Mouse (Mus musculus) embryonic facial prominence, embryonic 11.5 days (tissue): Measurements from ENCODE around the gene Ceacam16. TPM values are rescaled to one million over a fixed set of nuclear protein-coding genes. Genes with fewer than 3 reads are reported as not detected.

Experiments used
- ATAC-seq: fragments of 200-750 bp; cut with Nextera tagmentation; replicated peaks from 2 replicates; pipeline ENCODE4 v1.8.0; 2017; ENCODE audit warnings: low read depth; ENCODE audit not compliant: insufficient number of reproducible peaks, low FRiP score, low TSS enrichment
- DNase-seq: peaks from one replicate; pipeline ENCODE4 v3.0.0-alpha.2; 2015; ENCODE audit warnings: low spot score
- H3K27ac ChIP-seq: fragments of 300-500 bp; sonication (generic); replicated peaks from 2 replicates; pipeline ENCODE4 v1.5.1; 2014; ENCODE audit warnings: mild to moderate bottlenecking, low read depth, low read length, control low read depth
- H3K27me3 ChIP-seq: fragments of 300-500 bp; sonication (generic); 2 replicates; pipeline ENCODE4 v1.6.1; 2014; ENCODE audit warnings: mild to moderate bottlenecking, low read length, moderate library complexity, mixed read lengths; ENCODE audit not compliant: control insufficient read depth, insufficient read depth
- H3K36me3 ChIP-seq: fragments of 300-500 bp; sonication (generic); replicated peaks from 2 replicates; pipeline ENCODE4 v1.6.1; 2014; ENCODE audit warnings: low read depth, mild to moderate bottlenecking, low read length, moderate library complexity, mixed read lengths; ENCODE audit not compliant: control insufficient read depth, insufficient read depth
- H3K4me1 ChIP-seq: fragments of 300-500 bp; sonication (generic); 2 replicates; pipeline ENCODE4 v1.6.1; 2014; ENCODE audit warnings: low read length, mixed read lengths; ENCODE audit not compliant: control insufficient read depth, insufficient read depth
- H3K4me2 ChIP-seq: fragments of 300-500 bp; sonication (generic); 2 replicates; pipeline ENCODE4 v1.6.1; 2014; ENCODE audit warnings: low read depth, mild to moderate bottlenecking, control low read depth, low read length, moderate library complexity
- H3K4me3 ChIP-seq: fragments of 300-500 bp; sonication (generic); 2 replicates; pipeline ENCODE4 v1.5.1; 2014; ENCODE audit warnings: low read depth, low read length, control low read depth
- H3K9ac ChIP-seq: fragments of 300-500 bp; sonication (generic); replicated peaks from 2 replicates; pipeline ENCODE4 v1.6.1; 2014; ENCODE audit warnings: mild to moderate bottlenecking, control low read depth, low read length
- H3K9me3 ChIP-seq: fragments of 300-500 bp; sonication (generic); replicated peaks from 2 replicates; pipeline ENCODE4 v1.6.1; 2016; ENCODE audit warnings: mild to moderate bottlenecking, low read length, inconsistent platforms, mixed read lengths; ENCODE audit not compliant: control insufficient read depth
- WGBS: fragments of 180-500 bp; shearing (Covaris S2); extraction: QIAGEN DNeasy Blood & Tissue Kit; methylation state at CpG from one replicate; pipeline ENCODE4 v1.1.7; 2014; 5-methylcytosine and 5-hydroxymethylcytosine counted together
- polyA plus RNA-seq: library from polyadenylated mRNA; unstranded; fragments of >200 nt; fragmentation: Nextera tagmentation; extraction: Ambion mirVana; gene quantifications from 2 replicates; pipeline ENCODE4 v1.2.1, GENCODE M21; 2014

Ceacam16 gene
- polyA plus RNA-seq, 1 experiment from 2014 or later: not detected

DNA sequence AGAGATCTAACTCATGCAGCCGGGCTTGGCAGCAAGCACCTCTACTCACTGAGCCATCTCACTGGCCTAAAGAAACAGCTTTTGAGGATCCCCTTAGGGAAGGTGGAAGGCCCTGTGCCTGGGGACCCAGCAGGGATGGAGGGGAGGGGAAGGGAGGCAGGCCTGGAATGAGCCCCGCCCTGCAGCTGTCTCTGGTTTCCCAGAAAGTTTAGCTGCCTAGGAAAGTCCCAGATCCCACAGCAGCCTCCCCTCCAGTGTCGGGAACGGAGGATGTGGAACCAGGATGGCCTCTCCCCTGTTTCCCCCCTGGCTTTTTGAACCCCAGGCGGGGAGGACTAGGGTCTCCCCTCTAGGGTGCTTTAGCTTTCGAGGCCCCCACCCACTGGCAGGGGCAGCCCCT lies 34.3 kb downstream of the Ceacam16 start:
- Histone ChIP-seq H3K4me2 (no peak overlapping the region), H3K27ac (no peak overlapping the region), H3K27me3 (peaks cover 8% of the 10 kb centered on the region), H3K36me3 (no peaks in the 10 kb centered on the region), H3K4me1 (peaks cover 8% of the 10 kb centered on the region; the same call in 1 of the 2 replicates), H3K4me3 (no peak overlapping the region), H3K9me3 (no peaks in the 10 kb centered on the region), H3K9ac (no peak overlapping the region)
- no peak for DNase-seq
- WGBS: 39% methylated on average over 6 of the region's 6 CpGs
- ATAC-seq: no peak

DNA sequence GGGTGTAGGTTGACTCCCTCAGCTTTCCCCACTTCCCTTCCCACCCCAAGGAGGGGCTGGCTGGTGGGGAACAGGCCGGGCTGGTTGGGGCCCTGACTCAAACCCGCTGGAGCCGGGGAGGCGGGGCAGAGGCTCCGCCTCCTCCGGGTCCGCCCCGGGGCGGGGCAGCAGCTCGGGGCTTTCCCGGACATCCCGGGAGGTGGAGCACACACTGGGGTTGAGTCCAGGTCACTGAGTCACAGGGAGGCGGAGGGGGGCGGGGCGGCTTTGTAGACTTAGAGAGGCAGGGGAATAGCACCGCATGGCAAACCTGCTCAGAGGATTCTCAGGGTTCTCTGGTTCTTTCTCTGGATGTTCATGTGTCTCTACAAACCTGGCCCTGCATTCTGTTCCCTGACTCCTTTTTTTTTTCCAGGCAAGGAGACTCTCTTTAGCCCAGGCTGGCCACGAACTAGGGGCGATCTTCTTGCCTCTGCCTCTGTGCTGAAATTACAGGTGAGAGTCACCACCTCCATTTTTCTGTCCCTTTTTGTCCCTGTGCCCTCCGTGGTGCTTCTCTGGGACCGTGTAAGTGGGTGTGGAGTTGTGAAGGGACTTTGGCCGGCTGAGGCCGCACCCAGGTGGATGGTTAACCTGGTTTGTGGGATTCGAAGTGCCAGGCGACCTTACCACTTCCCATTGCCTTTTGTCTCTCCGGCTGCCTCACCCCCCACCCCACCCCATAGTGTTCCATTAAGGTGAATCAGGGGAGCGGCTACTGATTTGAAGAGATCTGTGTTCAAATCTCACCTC lies 36.7 kb downstream of the Ceacam16 start:
- no peaks in the 10 kb centered on the region for H3K36me3 ChIP-seq
- peak overlapping the region; percentile 23; the same call in 1 of the 2 replicates for H3K4me2 ChIP-seq
- 0 out of 2 replicates have a peak overlapping the region, but pooled peaks have one; percentile 15 for H3K9ac ChIP-seq
- peaks cover 14% of the 10 kb centered on the region for H3K27me3 ChIP-seq
- DNase-seq (peak; percentile 90), ATAC-seq (peak; percentile 80)
- H3K4me1 ChIP-seq: peaks cover 8% of the 10 kb centered on the region; the same call in 1 of the 2 replicates
- WGBS: 23% methylated on average over 26 of the region's 26 CpGs
- H3K9me3 ChIP-seq: no peaks in the 10 kb centered on the region
- H3K4me3 ChIP-seq: no peak overlapping the region
- H3K27ac ChIP-seq: peak overlapping the region; percentile 83

DNA sequence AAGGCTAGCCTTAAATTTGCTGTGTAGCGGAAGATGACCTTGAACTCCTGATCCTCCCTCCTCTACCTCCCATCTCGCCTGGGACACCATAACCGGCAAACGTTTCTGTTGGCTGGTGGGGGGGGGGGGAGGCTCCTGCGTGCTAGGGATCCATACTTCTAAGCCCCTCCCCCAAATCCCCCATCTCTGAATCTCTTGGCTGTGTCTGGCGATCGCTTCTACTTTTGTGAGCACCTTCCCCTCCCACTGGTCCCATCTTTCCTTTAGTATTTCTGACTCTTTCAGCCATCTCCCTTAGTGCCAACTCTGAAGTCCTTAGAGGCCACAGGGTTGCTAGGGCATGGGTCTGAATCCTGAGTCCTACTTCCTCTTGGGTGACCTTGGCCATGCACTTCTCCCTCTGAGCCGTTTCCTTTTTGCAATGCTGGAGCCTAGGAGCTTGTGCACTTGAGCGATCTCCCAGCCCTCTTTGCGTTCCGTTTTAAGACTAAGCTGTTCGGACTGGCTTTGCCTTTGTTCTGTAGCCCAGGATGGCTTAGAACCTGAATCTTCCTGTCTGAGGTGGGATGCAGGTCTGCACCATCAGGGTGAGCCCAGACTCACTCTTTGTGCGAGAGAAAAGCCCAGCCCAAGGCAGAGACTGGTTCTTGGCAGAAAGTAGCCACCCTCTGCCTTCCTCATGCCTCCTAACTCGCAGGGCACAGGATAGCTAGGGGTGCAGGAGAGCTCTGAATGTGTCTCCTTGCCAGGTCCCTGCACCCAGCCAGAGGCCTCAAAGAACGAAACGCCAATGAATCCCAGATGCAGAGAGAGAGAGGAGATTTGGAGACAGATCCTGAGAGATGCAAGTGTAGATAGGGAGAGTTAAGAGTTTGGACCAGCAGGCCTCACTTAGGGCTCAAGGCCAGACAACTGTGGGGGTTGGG lies 37.6 kb downstream of the Ceacam16 start:
- Histone ChIP-seq H3K27me3 (peaks cover 14% of the 10 kb centered on the region), H3K36me3 (no peaks in the 10 kb centered on the region), H3K27ac (peak overlapping the region; percentile 83), H3K4me3 (no peak overlapping the region), H3K9ac (peak overlapping the region; percentile 15; the same call in 1 of the 2 replicates), H3K4me1 (peaks cover 8% of the 10 kb centered on the region; the same call in 1 of the 2 replicates), H3K4me2 (peak overlapping the region; percentile 23; the same call in 1 of the 2 replicates), H3K9me3 (no peaks in the 10 kb centered on the region)
- ATAC-seq (no peak), DNase-seq (no peak)
- 17% methylated on average over 16 of the region's 16 CpGs for WGBS

DNA sequence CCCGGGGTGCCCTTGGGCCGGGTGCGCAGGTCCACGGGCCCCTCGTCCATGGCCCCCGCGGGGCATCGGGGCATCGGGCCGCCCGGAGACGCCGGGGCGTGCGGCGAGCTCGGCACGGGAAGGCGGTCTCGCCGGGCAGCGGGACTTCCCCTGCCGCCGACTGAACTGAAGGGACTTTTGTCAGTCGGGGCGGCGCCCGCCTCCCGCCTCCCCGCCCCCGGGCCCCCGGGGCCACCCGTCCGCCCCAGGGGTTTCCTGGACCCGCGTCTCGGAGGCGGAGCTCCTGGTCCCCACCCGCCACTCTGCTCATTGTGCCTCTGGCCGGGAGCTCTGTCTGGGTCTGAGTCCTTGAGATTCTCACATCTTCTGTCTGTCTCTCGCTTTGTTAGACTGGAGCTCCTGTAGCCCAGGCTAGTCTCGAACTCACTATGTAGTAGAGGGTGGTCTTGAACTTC lies 38.5 kb downstream of the Ceacam16 start, which contains the start of gene Bcl3:
Gene Bcl3 (minus strand): TSS at position 167 of the 455 bp plus-strand sequence.
- H3K27me3 ChIP-seq: peaks cover 14% of the 10 kb centered on the region
- peak within 1 kb of the TSS; percentile 38 for H3K4me3 ChIP-seq
- under 1% methylated on average over 28 of the region's 42 CpGs for WGBS
- no peaks in the 10 kb centered on the region for H3K9me3 ChIP-seq
- peaks cover 8% of the 10 kb centered on the region; the same call in 1 of the 2 replicates for H3K4me1 ChIP-seq
- H3K4me2 ChIP-seq: peak within 1 kb of the TSS; percentile 77
- no peak for DNase-seq
- no peaks in the 10 kb centered on the region for H3K36me3 ChIP-seq
- no peak for ATAC-seq
- H3K9ac ChIP-seq: peak within 1 kb of the TSS; percentile 64
- peak within 1 kb of the TSS; percentile 83 for H3K27ac ChIP-seq

DNA sequence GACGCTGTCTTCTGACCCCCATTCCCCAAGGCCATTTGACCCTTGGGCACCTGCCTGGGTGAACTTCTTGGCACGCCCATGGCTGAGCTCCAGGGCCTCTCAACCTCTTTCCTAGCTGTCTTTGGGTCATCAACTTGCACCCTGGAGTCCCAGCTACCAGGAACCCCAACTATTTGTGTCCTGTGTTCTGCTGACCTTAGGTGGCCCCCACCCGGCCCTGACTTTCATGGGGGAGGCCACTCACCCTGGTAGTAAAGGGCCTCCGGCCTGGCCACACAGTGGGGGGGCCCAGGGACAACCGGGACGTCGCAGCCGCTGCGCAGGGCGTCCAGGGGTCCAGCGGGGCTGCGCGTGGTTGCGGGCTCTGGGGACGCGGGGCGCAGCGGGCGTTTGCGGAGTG lies 38.9 kb downstream of the Ceacam16 start:
- Histone ChIP-seq H3K27me3 (peaks cover 14% of the 10 kb centered on the region), H3K4me1 (peaks cover 9% of the 10 kb centered on the region; the same call in 1 of the 2 replicates), H3K36me3 (no peaks in the 10 kb centered on the region), H3K9me3 (no peaks in the 10 kb centered on the region), H3K4me3 (peak overlapping the region; percentile 38), H3K9ac (peak overlapping the region; percentile 64), H3K27ac (no peak overlapping the region), H3K4me2 (peak overlapping the region; percentile 77)
- WGBS: 4% methylated on average over 20 of the region's 20 CpGs
- no peak for ATAC-seq
- no peak for DNase-seq

DNA sequence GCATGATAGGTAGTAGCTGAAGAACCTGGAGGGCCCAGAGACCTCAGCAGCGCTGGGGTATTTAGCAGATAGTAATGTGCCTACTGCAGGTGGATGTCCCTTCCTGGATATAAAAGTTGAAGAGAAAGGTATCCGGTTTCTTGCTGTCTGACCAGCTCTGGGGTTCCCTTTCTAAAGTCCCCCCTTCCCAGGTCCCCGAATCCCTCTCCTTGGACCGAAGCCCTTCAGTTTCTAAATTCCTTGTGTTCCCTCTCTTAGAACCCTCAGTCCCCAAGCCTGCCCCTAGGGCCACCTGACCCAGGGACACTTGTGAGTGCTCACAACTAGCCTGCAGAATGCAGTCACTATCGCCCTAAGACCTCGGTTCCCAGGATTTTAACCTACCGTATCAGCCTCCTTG lies 39.5 kb downstream of the Ceacam16 start:
- Histone ChIP-seq H3K4me3 (no peak overlapping the region), H3K9me3 (no peaks in the 10 kb centered on the region), H3K4me1 (peaks cover 15% of the 10 kb centered on the region), H3K36me3 (no peaks in the 10 kb centered on the region), H3K4me2 (no peak overlapping the region), H3K27ac (no peak overlapping the region), H3K9ac (no peak overlapping the region), H3K27me3 (peaks cover 14% of the 10 kb centered on the region)
- ATAC-seq (no peak), DNase-seq (no peak)
- WGBS: 50% methylated on average over 7 of the region's 7 CpGs

DNA sequence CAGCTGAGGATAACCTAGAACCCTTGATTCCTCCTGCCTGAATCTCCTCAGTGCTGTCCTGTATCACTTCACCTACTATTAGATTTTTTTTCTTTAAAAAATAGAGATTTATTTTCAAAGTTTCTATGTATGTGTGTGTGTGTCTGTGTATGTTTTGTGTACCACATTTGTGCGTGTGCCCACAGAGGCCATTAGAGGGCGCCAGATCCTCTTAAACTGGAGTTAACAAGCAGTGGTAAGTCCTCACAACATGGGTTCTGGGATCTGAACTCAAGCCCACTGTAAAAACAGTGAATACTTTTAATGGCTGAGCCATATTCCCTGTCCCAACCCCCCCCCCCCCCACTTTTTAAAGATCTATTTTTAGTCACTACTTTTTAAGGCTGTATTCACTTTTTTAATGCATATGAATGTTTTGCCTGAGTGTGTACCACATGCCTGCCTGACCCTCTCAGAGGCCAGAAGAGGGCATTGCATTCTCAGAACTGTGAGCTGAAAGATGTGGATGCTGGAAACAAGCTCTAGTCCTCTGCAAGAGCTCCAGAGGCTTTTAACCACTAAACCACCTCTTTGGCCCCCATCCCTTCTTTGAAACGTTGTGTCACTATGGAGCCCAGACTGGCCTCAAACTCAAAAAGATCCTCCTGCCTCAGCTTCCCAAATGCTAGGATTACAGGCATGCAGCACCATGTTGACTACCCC lies 40.6 kb downstream of the Ceacam16 start:
- 72% methylated on average over 3 of the region's 3 CpGs for WGBS
- ATAC-seq: no peak
- H3K27me3 ChIP-seq: peaks cover 14% of the 10 kb centered on the region
- peaks cover 16% of the 10 kb centered on the region for H3K4me1 ChIP-seq
- H3K4me3 ChIP-seq: no peak overlapping the region
- no peak overlapping the region for H3K4me2 ChIP-seq
- H3K27ac ChIP-seq: no peak overlapping the region
- H3K9me3 ChIP-seq: no peaks in the 10 kb centered on the region
- DNase-seq: no peak
- H3K9ac ChIP-seq: no peak overlapping the region
- H3K36me3 ChIP-seq: no peaks in the 10 kb centered on the region
